Mouse (Mus musculus) liver, embryonic 15.5 days (tissue): ENCODE results near the gene Gda. TPM values are rescaled to one million over a fixed set of nuclear protein-coding genes. Genes with fewer than 3 reads are reported as not detected.

ENCODE experiments used
- ATAC-seq: fragments of 200-750 bp; cut with Nextera tagmentation; 2 replicates; pipeline ENCODE4 v1.8.0; 2017; ENCODE audit warnings: moderate number of reproducible peaks, mild to moderate bottlenecking, moderate library complexity; ENCODE audit not compliant: insufficient read depth
- H3K27ac ChIP-seq: fragments of 300-500 bp; sonication (generic); replicated peaks from 2 replicates; pipeline ENCODE4 v1.5.1; 2015; ENCODE audit warnings: mild to moderate bottlenecking, inconsistent platforms
- H3K27me3 ChIP-seq: fragments of 300-500 bp; sonication (generic); 2 replicates; pipeline ENCODE4 v1.6.1; 2015; ENCODE audit warnings: mild to moderate bottlenecking, inconsistent platforms
- H3K36me3 ChIP-seq: fragments of 300-500 bp; sonication (generic); replicated peaks from 2 replicates; pipeline ENCODE4 v1.6.1; 2015; ENCODE audit warnings: moderate library complexity, mild to moderate bottlenecking, inconsistent platforms
- H3K4me1 ChIP-seq: fragments of 300-500 bp; sonication (generic); replicated peaks from 2 replicates; pipeline ENCODE4 v1.6.1; 2015; ENCODE audit warnings: inconsistent platforms
- H3K4me2 ChIP-seq: fragments of 300-500 bp; sonication (generic); 2 replicates; pipeline ENCODE4 v1.6.1; 2015; ENCODE audit warnings: moderate library complexity, mild to moderate bottlenecking, inconsistent platforms
- H3K4me3 ChIP-seq: fragments of 300-500 bp; sonication (generic); replicated peaks from 2 replicates; pipeline ENCODE4 v1.5.1; 2015; ENCODE audit warnings: mild to moderate bottlenecking, inconsistent platforms
- H3K9ac ChIP-seq: fragments of 300-500 bp; sonication (generic); 2 replicates; pipeline ENCODE4 v1.6.1; 2015; ENCODE audit warnings: moderate library complexity, mild to moderate bottlenecking, inconsistent platforms
- H3K9me3 ChIP-seq: fragments of 300-500 bp; sonication (generic); replicated peaks from 2 replicates; pipeline ENCODE4 v1.6.1; 2016; ENCODE audit warnings: inconsistent platforms
- WGBS: fragments of 180-500 bp; shearing (Covaris S2); methylation state at CpG from one replicate; pipeline ENCODE4 v1.1.7; 2015; ENCODE audit warnings: mixed read lengths; ENCODE audit not compliant: insufficient replicate concordance; 5-methylcytosine and 5-hydroxymethylcytosine counted together
- polyA plus RNA-seq: library from polyadenylated mRNA; unstranded; fragments of >200 nt; fragmentation: Nextera tagmentation; extraction: Ambion mirVana; gene quantifications from 2 replicates; pipeline ENCODE4 v1.2.1, GENCODE M21; 2015

Gene Gda
- polyA plus RNA-seq, 1 experiment from 2014 or later, result 2.3 TPM

DNA sequence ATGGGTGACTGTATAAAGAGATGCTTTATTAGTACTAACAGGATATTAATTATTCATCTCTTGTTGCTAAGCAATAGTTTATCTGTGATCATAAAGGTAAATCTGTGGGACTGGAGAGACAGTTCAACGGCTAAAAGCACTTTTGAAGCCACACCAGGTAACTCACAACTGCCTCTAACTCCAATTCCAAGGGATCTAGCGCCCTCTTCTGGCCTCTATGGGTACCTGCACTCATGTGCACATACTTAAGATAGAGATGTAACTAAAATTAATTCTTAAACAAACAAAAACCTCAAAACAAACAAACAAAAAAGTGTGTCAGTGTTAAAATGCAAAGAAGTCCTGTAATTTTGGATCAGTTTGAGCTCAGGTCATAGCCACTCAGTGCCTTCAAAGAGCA, 101.9 kb downstream of the Gda start:
- Histone ChIP-seq H3K36me3 (no peaks in the 10 kb centered on the region), H3K4me2 (no peak overlapping the region), H3K4me1 (no peaks in the 10 kb centered on the region), H3K27ac (no peak overlapping the region), H3K9ac (no peak overlapping the region), H3K9me3 (no peaks in the 10 kb centered on the region), H3K27me3 (no peaks in the 10 kb centered on the region), H3K4me3 (no peak overlapping the region)
- ATAC-seq, result no peak
- 43% methylated on average over 2 of the region's 2 CpGs for WGBS

DNA sequence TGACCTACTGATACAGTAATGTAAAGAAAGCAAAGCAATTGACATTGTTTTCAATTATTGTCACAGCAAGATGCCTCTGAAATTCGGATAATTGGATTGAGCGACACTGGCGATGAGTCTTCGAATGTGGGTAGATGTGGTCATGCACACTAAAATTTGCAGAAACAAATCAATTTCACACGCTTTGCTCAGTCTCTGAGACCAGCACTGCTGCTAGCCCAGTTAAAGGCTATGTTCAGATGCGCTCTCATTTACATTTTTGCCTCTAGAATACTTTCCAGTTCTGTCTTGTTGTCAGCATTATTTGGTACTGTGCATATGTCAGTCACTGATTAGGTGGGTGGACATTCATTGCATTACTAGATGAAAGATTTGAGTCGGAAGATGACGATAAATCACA, 102.5 kb downstream of the Gda start:
- Histone ChIP-seq H3K9me3 (no peaks in the 10 kb centered on the region), H3K4me2 (no peak overlapping the region), H3K27me3 (no peaks in the 10 kb centered on the region), H3K9ac (no peak overlapping the region), H3K4me1 (no peaks in the 10 kb centered on the region), H3K4me3 (no peak overlapping the region), H3K36me3 (no peaks in the 10 kb centered on the region), H3K27ac (no peak overlapping the region)
- WGBS, result 81% methylated on average over 8 of the region's 8 CpGs
- no peak for ATAC-seq

DNA sequence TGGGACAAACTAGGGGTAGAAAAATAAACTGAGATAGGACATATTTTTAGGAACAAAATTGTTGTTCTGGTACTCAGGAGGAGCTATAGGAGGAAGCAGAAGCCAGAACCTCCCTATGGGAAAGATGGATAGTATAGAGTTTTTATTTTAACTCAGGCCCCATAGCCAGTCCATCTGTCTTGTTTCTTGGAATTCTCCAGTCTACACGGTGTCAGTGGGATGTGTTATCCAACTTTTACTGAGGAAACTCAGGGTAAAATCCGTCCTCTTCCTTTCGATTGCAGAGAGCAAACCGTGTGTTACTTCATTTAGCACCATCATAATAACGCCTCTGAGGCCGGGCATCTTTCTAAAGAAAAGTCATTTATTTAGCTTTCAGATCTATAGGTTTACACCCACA, 104.1 kb downstream of the Gda start:
- H3K36me3 ChIP-seq, result no peaks in the 10 kb centered on the region
- ATAC-seq, result no peak
- no peak overlapping the region for H3K27ac ChIP-seq
- no peak overlapping the region for H3K9ac ChIP-seq
- H3K9me3 ChIP-seq, result no peaks in the 10 kb centered on the region
- no peak overlapping the region for H3K4me2 ChIP-seq
- H3K4me1 ChIP-seq, result no peaks in the 10 kb centered on the region
- no peaks in the 10 kb centered on the region for H3K27me3 ChIP-seq
- H3K4me3 ChIP-seq, result no peak overlapping the region
- 67% methylated on average over 6 of the region's 6 CpGs for WGBS

DNA sequence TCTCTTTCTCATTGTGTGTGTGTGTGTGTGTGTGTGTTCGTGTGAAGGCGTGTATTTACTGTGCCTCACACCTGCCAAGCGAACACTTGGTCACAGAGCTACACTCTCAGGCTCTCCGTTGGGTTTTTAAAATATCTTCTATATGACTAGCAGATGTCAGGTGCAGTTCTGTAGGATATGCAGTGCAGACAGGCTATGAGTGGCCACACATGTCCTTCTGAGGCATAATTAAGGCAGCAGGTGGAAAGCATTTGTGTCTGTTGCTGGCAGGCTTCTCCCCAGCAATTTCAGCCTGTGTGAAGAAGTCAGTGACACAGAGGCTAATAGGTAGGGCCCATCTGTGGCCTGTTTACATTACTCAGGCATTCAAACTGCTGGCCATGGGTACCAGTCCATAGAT, 104.7 kb downstream of the Gda start:
- no peaks in the 10 kb centered on the region for H3K4me1 ChIP-seq
- H3K9me3 ChIP-seq, result no peaks in the 10 kb centered on the region
- no peak overlapping the region for H3K4me2 ChIP-seq
- H3K27ac ChIP-seq, result no peak overlapping the region
- H3K36me3 ChIP-seq, result no peaks in the 10 kb centered on the region
- H3K4me3 ChIP-seq, result no peak overlapping the region
- no peaks in the 10 kb centered on the region for H3K27me3 ChIP-seq
- no peak overlapping the region for H3K9ac ChIP-seq
- WGBS, result 80% methylated on average over 4 of the region's 4 CpGs
- no peak for ATAC-seq

DNA sequence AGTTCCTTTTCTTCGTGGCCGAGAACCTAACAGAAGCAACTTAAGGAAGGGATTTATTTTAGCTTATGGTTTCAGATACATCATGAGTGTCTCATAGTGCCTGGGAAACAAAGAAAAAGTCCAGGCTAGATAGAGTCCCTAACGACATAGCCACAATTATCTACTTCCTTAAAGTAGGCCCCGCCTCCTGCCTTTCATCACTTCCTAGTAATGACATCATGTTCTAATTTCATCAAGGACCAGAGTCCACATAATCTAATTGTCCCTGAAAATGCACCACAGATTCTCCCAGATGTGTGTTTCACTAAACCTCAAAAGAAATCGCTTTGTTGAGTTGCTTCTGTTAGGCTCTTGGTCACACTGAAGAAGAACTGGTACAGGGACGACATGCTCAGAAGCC, 115.5 kb downstream of the Gda start:
- ATAC-seq, result no peak
- Histone ChIP-seq H3K4me3 (no peak overlapping the region), H3K27ac (no peak overlapping the region), H3K4me1 (no peaks in the 10 kb centered on the region), H3K36me3 (no peaks in the 10 kb centered on the region), H3K27me3 (no peaks in the 10 kb centered on the region), H3K9me3 (no peaks in the 10 kb centered on the region), H3K4me2 (no peak overlapping the region), H3K9ac (no peak overlapping the region)
- 72% methylated on average over 6 of the region's 6 CpGs for WGBS

DNA sequence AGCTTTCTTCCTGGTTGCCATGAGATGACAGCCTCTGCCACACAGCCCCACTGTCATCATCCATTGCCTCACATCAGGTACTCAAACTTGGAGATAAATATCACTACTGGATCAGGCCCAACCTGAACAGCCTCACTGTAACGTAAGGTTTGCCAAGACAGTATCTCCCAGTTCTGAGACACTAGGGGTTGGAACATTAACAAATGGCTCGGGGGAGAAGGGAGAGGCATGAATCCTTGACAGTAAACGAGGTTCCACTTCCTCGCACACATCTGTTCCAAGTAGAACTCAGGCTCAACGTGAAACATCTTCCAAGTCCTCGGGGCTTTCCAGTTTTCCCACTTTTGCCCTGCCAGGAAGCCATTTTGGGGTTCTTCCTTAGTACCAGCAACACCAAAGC, 123.6 kb downstream of the Gda start:
- no peak overlapping the region for H3K9ac ChIP-seq
- WGBS, result 62% methylated on average over 6 of the region's 6 CpGs
- no peak overlapping the region for H3K4me3 ChIP-seq
- no peaks in the 10 kb centered on the region for H3K9me3 ChIP-seq
- H3K4me1 ChIP-seq, result no peaks in the 10 kb centered on the region
- H3K27ac ChIP-seq, result no peak overlapping the region
- H3K36me3 ChIP-seq, result no peaks in the 10 kb centered on the region
- H3K27me3 ChIP-seq, result no peaks in the 10 kb centered on the region
- H3K4me2 ChIP-seq, result no peak overlapping the region
- ATAC-seq, result no peak

DNA sequence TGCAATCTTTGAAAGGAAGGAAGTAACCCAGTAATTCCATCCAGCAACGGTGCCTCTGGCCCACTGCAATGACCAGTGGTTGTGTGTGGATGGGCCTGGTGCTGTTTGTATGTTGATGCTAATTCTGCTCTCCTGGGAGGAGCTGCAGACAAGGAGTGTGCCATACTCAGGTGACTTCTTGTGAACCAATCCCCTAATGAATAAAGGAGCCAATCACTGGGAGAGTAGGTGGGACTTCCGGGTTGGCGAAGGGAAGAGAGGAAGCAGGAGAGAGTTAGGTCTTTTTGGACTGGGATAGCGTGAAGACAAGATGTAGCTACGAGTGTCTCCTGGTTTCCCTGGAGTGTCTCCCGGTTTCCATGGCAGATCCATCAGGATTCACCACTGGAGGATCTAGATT, 126.6 kb downstream of the Gda start:
- Histone ChIP-seq H3K36me3 (no peaks in the 10 kb centered on the region), H3K27ac (no peak overlapping the region), H3K4me1 (no peaks in the 10 kb centered on the region), H3K9me3 (no peaks in the 10 kb centered on the region), H3K4me3 (no peak overlapping the region), H3K4me2 (no peak overlapping the region), H3K9ac (no peak overlapping the region), H3K27me3 (no peaks in the 10 kb centered on the region)
- WGBS, result 68% methylated on average over 6 of the region's 6 CpGs
- ATAC-seq, result no peak

Other genes starting within 250 kb of the Gda start
- gene Zfand5, start 201.2 kb downstream of the Gda start, polyA plus RNA-seq, result 33.6 and 36.5 TPM in 2 replicates
- gene 1110059E24Rik, start 179.5 kb upstream of the Gda start, polyA plus RNA-seq, result 12.8 and 12.9 TPM in 2 replicates
- 6.9 and 7.5 TPM in 2 replicates for gene Abhd17b, start 179.7 kb upstream of the Gda start, polyA plus RNA-seq